In genomic region chr7:27356248-27356647, GRCm38 (mm10) we compare ENCODE assay signal across 9 mouse cellular contexts. TPM values are rescaled to one million over a fixed set of nuclear protein-coding genes. Genes with fewer than 3 reads are reported as not detected.
DNase-seq lines count a peak whose midpoint lies in the region; ATAC-seq and TF ChIP-seq lines count a peak whose summit lies in the region.
"Had no signal": no experiment of that assay in that cellular context is flagged by ENCODE, and none has a peak within 500 bp of the region (broad histone marks: within the 10 kb centered on the region; RNA-seq: fewer than 3 reads in every experiment).

No protein-coding gene starts in this region.

- no peak for TF ChIP-seq CTCF in olfactory bulb, adult 2 months (IDR thresholded peaks at IDR 0.05; ENCODE audit: insufficient read depth, low read depth, low read length)

- peak overlapping the region; percentile 68 for H3K4me3 ChIP-seq in forebrain, embryonic 16.5 days (replicated peaks; ENCODE audit: low read length)
- H3K4me3 ChIP-seq in intestine, embryonic 16.5 days (ENCODE audit: low read length): peak overlapping the region; percentile 74
- H3K4me3 ChIP-seq in liver, embryonic 15.5 days (replicated peaks): peak overlapping the region; percentile 83
- H3K4me3 ChIP-seq in olfactory bulb, adult 2 months (ENCODE audit: insufficient read depth, low read depth, low read length): peak overlapping the region; percentile 82

- under 1% methylated on average over 16 of the region's 16 CpGs for WGBS in forebrain, embryonic 16.5 days
- WGBS in intestine, embryonic 16.5 days: 1% methylated on average over 16 of the region's 16 CpGs
- 1% methylated on average over 16 of the region's 16 CpGs for WGBS in liver, embryonic 15.5 days (ENCODE audit: insufficient replicate concordance)
- 2% methylated on average over 16 of the region's 16 CpGs for WGBS in olfactory bulb, adult 2 months

- H3K9ac ChIP-seq in forebrain, embryonic 16.5 days (replicated peaks; ENCODE audit: low read depth, low read length): peak overlapping the region; percentile 32
- H3K9ac ChIP-seq in intestine, embryonic 16.5 days (ENCODE audit: low read depth, low read length): peak overlapping the region; percentile 66
- H3K9ac ChIP-seq in liver, embryonic 15.5 days: peak overlapping the region; percentile 65

- H3K27me3 ChIP-seq in forebrain, embryonic 16.5 days (replicated peaks; ENCODE audit: control insufficient read depth, insufficient read depth, low read length): peaks cover 17% of the 10 kb centered on the region
- no peaks in the 10 kb centered on the region for H3K27me3 ChIP-seq in intestine, embryonic 16.5 days (replicated peaks; ENCODE audit: control insufficient read depth, insufficient read depth, low read length)
- peaks cover 21% of the 10 kb centered on the region for H3K27me3 ChIP-seq in liver, embryonic 15.5 days

- no peak overlapping the region for H3K27ac ChIP-seq in forebrain, embryonic 16.5 days (ENCODE audit: low read length)
- H3K27ac ChIP-seq in intestine, embryonic 16.5 days (ENCODE audit: low read length): peak overlapping the region; percentile 89
- peak overlapping the region; percentile 80 for H3K27ac ChIP-seq in liver, embryonic 15.5 days (replicated peaks)
- no peak overlapping the region for H3K27ac ChIP-seq in olfactory bulb, adult 2 months (ENCODE audit: insufficient read depth, low read depth, low read length)

- no peak for TF ChIP-seq POLR2A in olfactory bulb, adult 2 months (IDR thresholded peaks at IDR 0.05; ENCODE audit: insufficient read depth, low read depth, low read length)

- peaks cover 22% of the 10 kb centered on the region for H3K4me1 ChIP-seq in forebrain, embryonic 16.5 days (replicated peaks; ENCODE audit: control insufficient read depth, insufficient read depth, low read length)
- H3K4me1 ChIP-seq in intestine, embryonic 16.5 days (ENCODE audit: control insufficient read depth, insufficient read depth, low read length): peaks cover 28% of the 10 kb centered on the region
- peaks cover 51% of the 10 kb centered on the region for H3K4me1 ChIP-seq in liver, embryonic 15.5 days (replicated peaks)
- H3K4me1 ChIP-seq in olfactory bulb, adult 2 months (ENCODE audit: control insufficient read depth, insufficient read depth, low read length): peaks cover 22% of the 10 kb centered on the region

- ATAC-seq in forebrain, embryonic 16.5 days: peak; percentile 29
- peak; percentile 54 for ATAC-seq in intestine, embryonic 16.5 days
- peak; percentile 16 for ATAC-seq in liver, embryonic 15.5 days (ENCODE audit: insufficient read depth)

- DNase-seq in cerebellum, adult 9-10 months: peak; percentile 75
- DNase-seq in cerebellum, postnatal 36 days: no peak
- DNase-seq in adrenal gland, postnatal 10 days: peak; percentile 58
- no peak for DNase-seq in testis, postnatal 14 days (ENCODE audit: low spot score)

- no peaks in the 10 kb centered on the region for H3K9me3 ChIP-seq in forebrain, embryonic 16.5 days (ENCODE audit: control insufficient read depth, low read length)
- no peaks in the 10 kb centered on the region for H3K9me3 ChIP-seq in intestine, embryonic 16.5 days (ENCODE audit: control insufficient read depth, low read length)
- no peaks in the 10 kb centered on the region for H3K9me3 ChIP-seq in liver, embryonic 15.5 days (replicated peaks)

- no peaks in the 10 kb centered on the region for H3K36me3 ChIP-seq in forebrain, embryonic 16.5 days (ENCODE audit: control insufficient read depth, insufficient read depth)
- peaks cover 8% of the 10 kb centered on the region; the same call in 1 of the 2 replicates for H3K36me3 ChIP-seq in intestine, embryonic 16.5 days (ENCODE audit: control insufficient read depth, insufficient read depth, low read length)
- H3K36me3 ChIP-seq in liver, embryonic 15.5 days (replicated peaks): peaks cover 11% of the 10 kb centered on the region; the same call in 1 of the 2 replicates

- peak overlapping the region; percentile 48 for H3K4me2 ChIP-seq in forebrain, embryonic 16.5 days (ENCODE audit: low read length)
- peak overlapping the region; percentile 81 for H3K4me2 ChIP-seq in intestine, embryonic 16.5 days (ENCODE audit: low read depth, low read length)
- peak overlapping the region; percentile 90 for H3K4me2 ChIP-seq in liver, embryonic 15.5 days

RNA-seq across cellular contexts. Expression of gene Shkbp1, which starts 0.4 kb away (rescaled TPM):
- 10 to 100 TPM; 19.6 to 22.9 TPM for total RNA-seq in adrenal gland, postnatal 10 days (2021)
- 88.1 and 95.5 TPM in 2 replicates for polyA plus RNA-seq in forebrain, embryonic 16.5 days (2015; fragmentation: Nextera tagmentation; extraction: Ambion mirVana)
- 35.6 and 37.8 TPM in 2 replicates for polyA plus RNA-seq in intestine, embryonic 16.5 days (2015; fragmentation: Nextera tagmentation; extraction: Ambion mirVana)
- polyA plus RNA-seq in liver, embryonic 15.5 days (2015; fragmentation: Nextera tagmentation; extraction: Ambion mirVana): 16.4 and 18.6 TPM in 2 replicates
- not detected in 2 replicates for polyA plus RNA-seq in olfactory bulb, adult 2 months (2012; ENCODE audit: insufficient read depth, insufficient read length, low replicate concordance, missing spikeins)

RNA-seq across cellular contexts. Expression of gene Gm20479, which starts 1.0 kb away (rescaled TPM):
- 1 to 10 TPM in 1 of 2 experiments, not detected in 1; 2.5 TPM for total RNA-seq in adrenal gland, postnatal 10 days (2021)
- not detected in 2 replicates for polyA plus RNA-seq in forebrain, embryonic 16.5 days (2015; fragmentation: Nextera tagmentation; extraction: Ambion mirVana)
- polyA plus RNA-seq in intestine, embryonic 16.5 days (2015; fragmentation: Nextera tagmentation; extraction: Ambion mirVana): 1.6 TPM in 1 of 2 replicates, not detected in the other
- 0.28 TPM in 1 of 2 replicates, not detected in the other for polyA plus RNA-seq in liver, embryonic 15.5 days (2015; fragmentation: Nextera tagmentation; extraction: Ambion mirVana)
- not detected in 2 replicates for polyA plus RNA-seq in olfactory bulb, adult 2 months (2012; ENCODE audit: insufficient read depth, insufficient read length, low replicate concordance, missing spikeins)
- total RNA-seq: gastrocnemius, postnatal 4 days had no signal

RNA-seq across cellular contexts. Expression of gene Ltbp4, which starts 18.8 kb away (rescaled TPM):
- 100 to 1,000 TPM; 107 to 111 TPM for total RNA-seq in adrenal gland, postnatal 10 days (2021)
- 13.3 and 18.2 TPM in 2 replicates for polyA plus RNA-seq in forebrain, embryonic 16.5 days (2015; fragmentation: Nextera tagmentation; extraction: Ambion mirVana)
- polyA plus RNA-seq in intestine, embryonic 16.5 days (2015; fragmentation: Nextera tagmentation; extraction: Ambion mirVana): 70.2 and 79.2 TPM in 2 replicates
- 4.6 and 7.8 TPM in 2 replicates for polyA plus RNA-seq in liver, embryonic 15.5 days (2015; fragmentation: Nextera tagmentation; extraction: Ambion mirVana)
- polyA plus RNA-seq in olfactory bulb, adult 2 months (2012; ENCODE audit: insufficient read depth, insufficient read length, low replicate concordance, missing spikeins): not detected in 2 replicates

Comparison
In these comparisons a context has a peak if more than half of its experiments do, and no peak if none do; other contexts are left out.
1. DNase-seq: peak in cerebellum, adult 9-10 months (single experiment) and adrenal gland, postnatal 10 days (single experiment); none in cerebellum, postnatal 36 days (0 of 2) and testis, postnatal 14 days (single experiment).
2. H3K27ac ChIP-seq: peak in intestine, embryonic 16.5 days (single experiment) and liver, embryonic 15.5 days (single experiment); none in forebrain, embryonic 16.5 days (single experiment) and olfactory bulb, adult 2 months (single experiment).
3. RNA of gene Shkbp1, which starts 0.4 kb away (polyA plus RNA-seq): 88.1 to 95.5 TPM in forebrain, embryonic 16.5 days, 35.6 to 37.8 TPM in intestine, embryonic 16.5 days and 16.4 to 18.6 TPM in liver, embryonic 15.5 days; not detected in olfactory bulb, adult 2 months; every median in the first group is over 10 times any median in the second.
4. Peak in every context shown above with its lines, with median percentiles within 50 percentile points of each other: ATAC-seq, H3K4me2 ChIP-seq, H3K4me3 ChIP-seq and H3K9ac ChIP-seq.